Mouse (Mus musculus): ENCODE data around the gene Ube2g2.

Gene Ube2g2

GRCm38 (mm10) chr10:77623069-77623492, 1.0 kb downstream of the Ube2g2 start:
- POLR2A ChIA-PET: interaction anchor here in 3 of 4 experiments (0.6 to 6.0 kb wide), 15 partner anchors 13 to 971 kb away, joined by 3 to 39 read pairs (median 3); partner anchors contain the start of gene Pttg1ip (in 1 of the 3)

GRCm38 (mm10) chr10:77623639-77624400, 1.7 kb downstream of the Ube2g2 start:
- CTCF ChIA-PET: interaction anchor here in 3 of 4 experiments (0.6 to 2.5 kb wide), 6 partner anchors 8 to 107 kb away, joined by 3 to 14 read pairs (median 4); partner anchors contain the start of gene Pttg1ip (in 1 of the 3)
- POLR2A ChIA-PET: interaction anchor here in 3 of 4 experiments (0.6 to 6.0 kb wide), 17 partner anchors 10 to 1131 kb away, joined by 3 to 39 read pairs (median 3); no protein-coding TSS in a partner anchor

More at GRCm38 (mm10) chr10:77623069-77623492, 1.0 kb downstream of the Ube2g2 start:
- CTCF ChIA-PET: interaction anchor here in 2 of 4 experiments (0.7 to 2.5 kb wide), 4 partner anchors 32 to 106 kb away, joined by 3 to 14 read pairs (median 4); no protein-coding TSS in a partner anchor

DNA sequence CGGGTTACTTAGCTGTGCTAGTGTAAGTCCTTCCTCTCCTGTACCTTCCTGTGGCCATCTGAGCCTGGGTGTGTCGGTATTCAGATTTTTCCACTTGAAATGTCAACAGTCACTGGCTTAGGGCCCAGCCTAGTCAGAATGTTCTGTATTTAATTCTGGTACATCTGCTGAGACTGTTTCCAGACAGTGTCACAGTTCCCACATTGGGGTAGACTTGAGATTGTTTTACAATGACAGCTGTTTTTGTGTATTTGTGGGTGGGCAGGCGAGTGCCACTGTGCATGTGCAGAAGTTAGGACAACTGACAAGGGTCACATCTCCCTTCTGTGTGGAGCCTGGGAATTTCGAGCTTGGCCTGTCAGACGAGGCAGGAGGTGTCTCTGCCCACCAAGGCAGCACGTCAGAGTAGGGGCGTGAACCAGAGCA, 2.5 kb downstream of the Ube2g2 start:
- POLR2A ChIA-PET: interaction anchor here in 3 of 4 experiments (0.6 to 2.6 kb wide), 8 partner anchors 10 to 1130 kb away, joined by 3 to 6 read pairs (median 4); partner anchors contain the start of gene Pttg1ip (in 1 of the 3)
- CTCF ChIA-PET: interaction anchor here in 3 of 4 experiments (0.6 to 1.3 kb wide), 4 partner anchors 9 to 107 kb away, joined by 3 to 4 read pairs (median 3); partner anchors contain the start of gene Pttg1ip (in 1 of the 3)

- ChIA-PET CTCF (interaction anchor here in 2 of 4 experiments (0.6 to 2.0 kb wide), 4 partner anchors 19 to 257 kb away, joined by 3 to 7 read pairs (median 6); no protein-coding TSS in a partner anchor), POLR2A (interaction anchor here in 3 of 4 experiments (0.6 to 2.5 kb wide), 3 partner anchors 21 to 57 kb away, joined by 3 to 7 read pairs (median 6); no protein-coding TSS in a partner anchor)
Observed at GRCm38 (mm10) chr10:77626036-77626435, 4.0 kb downstream of the Ube2g2 start.

GRCm38 (mm10) chr10:77626591-77626990, 4.5 kb downstream of the Ube2g2 start:
- ChIA-PET CTCF (interaction anchor here in 3 of 4 experiments (0.9 to 2.0 kb wide), 6 partner anchors 13 to 252 kb away, joined by 4 to 7 read pairs (median 6); no protein-coding TSS in a partner anchor), POLR2A (interaction anchor here in 3 of 4 experiments (0.6 to 4.4 kb wide), 4 partner anchors 14 to 57 kb away, joined by 3 to 17 read pairs (median 6); partner anchors contain the start of gene Pttg1ip (in 1 of the 3))

- POLR2A ChIA-PET: interaction anchor here in 3 of 4 experiments (0.6 to 4.4 kb wide), 8 partner anchors 11 to 650 kb away, joined by 3 to 17 read pairs (median 3); partner anchors contain the start of gene Pttg1ip (in 1 of the 3)
Observed at GRCm38 (mm10) chr10:77627497-77627896, 5.4 kb downstream of the Ube2g2 start.

GRCm38 (mm10) chr10:77629163-77629562, 7.1 kb downstream of the Ube2g2 start:
- POLR2A ChIA-PET: interaction anchor here in 2 of 4 experiments (1.3 to 4.4 kb wide), 3 partner anchors 14 to 48 kb away, joined by 3 to 17 read pairs (median 6); partner anchors contain the start of gene Pttg1ip (in 1 of the 2)
- CTCF ChIA-PET: interaction anchor here in 2 of 4 experiments (0.6 to 1.3 kb wide), 4 partner anchors 41 to 347 kb away, joined by 3 to 12 read pairs (median 4); no protein-coding TSS in a partner anchor

More at GRCm38 (mm10) chr10:77627497-77627896, 5.4 kb downstream of the Ube2g2 start:
- CTCF ChIA-PET: interaction anchor here (0.6 to 2.0 kb wide), 11 partner anchors 12 to 251 kb away, joined by 3 to 7 read pairs (median 4); no protein-coding TSS in a partner anchor

DNA sequence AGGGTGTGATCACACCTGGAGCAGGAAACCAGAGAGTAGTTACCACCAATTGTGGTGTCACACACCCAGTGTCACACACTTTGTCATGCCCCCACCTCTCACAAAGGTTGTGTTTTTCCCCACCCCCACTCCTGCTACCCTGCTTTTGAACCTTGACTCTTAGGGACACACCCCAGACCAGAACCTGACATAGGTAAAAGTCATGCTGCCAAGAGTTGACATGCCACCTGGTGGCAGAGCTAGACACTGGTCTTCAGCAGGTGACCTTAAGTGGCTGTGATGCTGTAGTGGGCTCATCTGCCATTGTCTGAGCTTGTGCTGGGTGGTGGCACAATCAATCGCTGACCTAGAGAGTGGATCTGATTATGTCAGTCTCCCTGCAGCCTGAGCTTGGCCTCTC, 7.9 kb downstream of the Ube2g2 start:
- CTCF ChIA-PET: interaction anchor here (0.7 to 1.1 kb wide), 6 partner anchors 19 to 234 kb away, joined by 3 to 4 read pairs (median 3); no protein-coding TSS in a partner anchor
- POLR2A ChIA-PET: interaction anchor here in 2 of 4 experiments (1.0 to 4.4 kb wide), 4 partner anchors 18 to 113 kb away, joined by 3 to 17 read pairs (median 5); partner anchors contain the start of gene Pttg1ip (in 1 of the 2)

DNA sequence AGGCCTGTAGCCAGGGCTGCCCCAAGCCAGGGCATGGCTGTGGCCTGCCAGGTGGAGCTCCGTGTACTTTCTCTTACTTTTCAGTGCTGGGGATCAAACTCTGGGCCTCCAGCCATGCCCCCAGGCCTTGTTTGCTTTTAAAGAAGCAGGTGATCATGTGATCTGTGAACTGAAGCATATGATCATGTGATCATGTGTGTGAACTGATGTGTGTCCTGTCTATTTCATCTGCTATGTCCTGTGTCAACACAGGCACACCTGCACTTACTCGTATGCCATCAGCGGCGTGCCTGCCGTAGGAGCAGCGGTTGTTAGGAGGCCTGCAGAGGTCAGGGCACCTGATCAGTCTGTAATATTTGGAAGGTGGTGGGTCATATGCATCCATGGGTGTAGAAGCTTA, 11.9 kb downstream of the Ube2g2 start:
- CTCF ChIA-PET: no interaction called here
- POLR2A ChIA-PET: interaction anchor here in 1 of 4 experiments (1.3 kb wide), 1 partner anchor 14 kb away, joined by 3 read pairs; no protein-coding TSS in a partner anchor

DNA sequence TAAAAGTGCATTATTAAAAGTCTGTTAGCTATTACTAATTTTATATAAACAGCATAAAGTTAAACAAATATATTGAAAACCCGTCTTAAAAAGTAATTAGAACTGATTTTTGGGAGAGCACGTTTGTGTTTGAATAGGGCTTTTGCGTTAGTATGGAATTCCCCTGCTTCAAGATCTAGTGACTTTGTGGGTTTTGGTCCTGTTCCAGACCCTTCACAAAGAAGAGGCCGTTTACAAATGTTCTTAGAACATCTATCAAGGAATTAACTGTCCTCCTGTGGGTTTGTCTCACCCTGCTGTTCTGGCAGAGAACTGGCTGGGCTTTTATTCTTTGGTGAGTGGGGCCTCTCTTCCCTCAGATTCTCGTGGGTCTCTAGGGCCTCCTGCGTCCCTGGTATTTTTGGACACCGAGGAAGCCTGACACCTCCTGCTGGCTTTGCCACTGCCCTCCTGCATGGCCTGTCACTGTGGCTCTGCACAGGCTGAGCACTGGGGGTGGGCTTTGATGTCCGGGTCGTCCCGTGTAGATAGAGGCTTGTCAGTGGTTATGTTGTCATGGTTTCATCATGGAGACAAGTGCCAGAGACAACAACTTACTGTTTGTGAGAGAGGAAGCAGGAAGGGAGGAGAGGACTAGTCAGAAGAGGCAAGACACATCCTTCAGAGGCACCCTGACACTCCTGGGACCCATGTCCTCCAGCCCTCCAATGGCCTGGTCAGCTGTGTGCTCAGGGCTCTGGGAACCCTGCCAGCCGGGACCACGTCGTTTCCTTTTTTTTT, 12.6 kb downstream of the Ube2g2 start:
- CTCF ChIA-PET: interaction anchor here in 1 of 4 experiments (0.6 kb wide), 1 partner anchor 49 kb away, joined by 14 read pairs; no protein-coding TSS in a partner anchor
- POLR2A ChIA-PET: interaction anchor here in 3 of 4 experiments (0.6 to 0.7 kb wide), 3 partner anchors 9 to 50 kb away, joined by 3 to 4 read pairs (median 4); no protein-coding TSS in a partner anchor

- ChIA-PET POLR2A (no interaction called here), CTCF (no interaction called here)
Observed at GRCm38 (mm10) chr10:77636234-77636922, 14.3 kb downstream of the Ube2g2 start.

- ChIA-PET CTCF (interaction anchor here in 2 of 4 experiments (0.9 to 1.0 kb wide), 2 partner anchors 12 to 96 kb away, joined by 3 to 4 read pairs; no protein-coding TSS in a partner anchor), POLR2A (interaction anchor here in 2 of 4 experiments (0.5 to 0.7 kb wide), 2 partner anchors 11 to 600 kb away, joined by 3 read pairs; no protein-coding TSS in a partner anchor)
Observed at GRCm38 (mm10) chr10:77638956-77639355, 16.9 kb downstream of the Ube2g2 start.

- CTCF ChIA-PET: no interaction called here
- POLR2A ChIA-PET: interaction anchor here in 1 of 4 experiments (1.1 kb wide), 1 partner anchor 22 kb away, joined by 3 read pairs; no protein-coding TSS in a partner anchor
Observed at GRCm38 (mm10) chr10:77643160-77643559, 21.1 kb downstream of the Ube2g2 start.

- ChIA-PET CTCF (no interaction called here), POLR2A (interaction anchor here in 1 of 4 experiments (0.6 to 1.1 kb wide), 2 partner anchors 39 to 143 kb away, joined by 3 read pairs; no protein-coding TSS in a partner anchor)
Observed at GRCm38 (mm10) chr10:77645571-77645970, 23.5 kb downstream of the Ube2g2 start.

DNA sequence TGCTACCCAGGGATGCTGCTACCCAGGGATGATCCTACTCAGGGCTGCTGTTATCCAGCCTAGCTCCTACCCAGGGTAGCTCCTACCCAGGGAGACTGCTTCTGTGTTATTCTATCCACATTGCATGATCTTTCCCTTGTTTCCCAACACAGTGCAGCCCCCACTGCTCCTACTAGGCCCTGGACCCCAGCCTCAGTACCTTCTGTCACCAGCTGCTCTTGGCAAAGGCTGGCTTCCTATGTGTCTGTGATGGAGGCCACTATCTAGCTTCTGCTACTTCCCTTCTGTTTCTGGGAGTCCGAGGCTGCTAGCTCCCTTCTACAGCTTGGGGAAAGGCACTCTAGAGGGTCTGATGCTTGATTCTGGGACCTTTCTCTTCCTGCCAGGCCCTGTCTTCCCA, 25.4 kb downstream of the Ube2g2 start:
- CTCF ChIA-PET: interaction anchor here in 1 of 4 experiments (0.5 kb wide), 1 partner anchor 32 kb away, joined by 5 read pairs; no protein-coding TSS in a partner anchor
- POLR2A ChIA-PET: interaction anchor here in 2 of 4 experiments (0.8 to 1.3 kb wide), 5 partner anchors 14 to 254 kb away, joined by 3 to 4 read pairs (median 3); partner anchors contain the start of gene Pttg1ip (in 1 of the 2)

DNA sequence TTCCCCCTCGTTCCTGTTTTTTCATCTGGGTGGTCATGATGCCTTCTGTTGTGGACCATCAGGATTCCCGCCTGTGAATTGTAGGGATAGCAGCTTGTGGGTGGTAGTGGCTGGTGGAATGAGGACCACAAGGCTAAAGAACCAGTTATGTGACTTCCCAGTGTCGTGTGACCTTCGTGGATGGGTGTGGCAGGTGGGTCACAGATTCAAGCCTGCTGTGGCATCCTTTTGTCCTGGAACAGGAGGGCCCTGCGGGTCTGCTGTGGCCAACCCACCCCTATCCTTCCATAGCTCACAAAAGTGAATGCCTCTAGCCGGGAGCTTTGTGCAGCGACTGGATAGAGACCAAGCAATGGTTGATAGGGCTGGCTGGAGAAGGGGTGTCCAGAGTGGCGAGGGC, 25.8 kb downstream of the Ube2g2 start:
- POLR2A ChIA-PET: interaction anchor here in 2 of 4 experiments (0.5 to 1.3 kb wide), 6 partner anchors 14 to 254 kb away, joined by 3 to 5 read pairs (median 3); partner anchors contain the start of gene Pttg1ip (in 1 of the 2)
- CTCF ChIA-PET: no interaction called here

- CTCF ChIA-PET: no interaction called here
- POLR2A ChIA-PET: no interaction called here
Observed at GRCm38 (mm10) chr10:77652046-77652445, 30.0 kb downstream of the Ube2g2 start.

Measured in embryonic stem cell, embryonic (primary cell).